Mouse (Mus musculus) layer of hippocampus, adult 11-12 months (tissue): ENCODE measurements at regions not wholly inside any gene's neighbourhood (a gene's known extent, or its start where the extent isn't known, plus 50 kb on each side); places are given as distances from the start of the nearest gene placed in this dataset.
A peak's percentile ranks its signal among the peaks of the same experiment; 100 is the strongest.

ENCODE experiments used
- DNase-seq: peaks from one replicate; pipeline ENCODE4 v3.0.0; 2022; ENCODE audit warnings: low spot score

GRCm38 (mm10) chr12:51024057-51024743, 323.7 kb upstream of the G2e3 start:
- no peak for DNase-seq

- no peak for DNase-seq
Observed at GRCm38 (mm10) chr12:51018185-51018584, 329.7 kb upstream of the G2e3 start.

- DNase-seq: no peak
Observed at GRCm38 (mm10) chr12:51016081-51016480, 331.8 kb upstream of the G2e3 start.

- no peak for DNase-seq
Observed at GRCm38 (mm10) chr12:51009644-51010043, 338.2 kb upstream of the G2e3 start.

- DNase-seq: peak; percentile 38
Observed at GRCm38 (mm10) chr12:51001722-51002592, 345.9 kb upstream of the G2e3 start.

GRCm38 (mm10) chr12:51001096-51001495, 346.8 kb upstream of the G2e3 start:
- DNase-seq: no peak

GRCm38 (mm10) chr12:51000281-51001075, 347.4 kb upstream of the G2e3 start:
- DNase-seq: peak; percentile 30

GRCm38 (mm10) chr12:50999295-51000237, 348.3 kb upstream of the G2e3 start:
- peak; percentile 84 for DNase-seq

- DNase-seq: no peak
Observed at GRCm38 (mm10) chr12:50995664-50996063, 346.8 kb upstream of the Prkd1 start.

GRCm38 (mm10) chr12:50989561-50990325, 340.8 kb upstream of the Prkd1 start:
- no peak for DNase-seq

- no peak for DNase-seq
Observed at GRCm38 (mm10) chr12:50981318-50981717, 332.4 kb upstream of the Prkd1 start.

- DNase-seq: no peak
Observed at GRCm38 (mm10) chr12:50980800-50981199, 331.9 kb upstream of the Prkd1 start.

GRCm38 (mm10) chr12:50970759-50971122, 321.8 kb upstream of the Prkd1 start:
- no peak for DNase-seq

- DNase-seq: no peak
Observed at GRCm38 (mm10) chr12:50969887-50970758, 321.2 kb upstream of the Prkd1 start.

GRCm38 (mm10) chr12:50969402-50969801, 320.5 kb upstream of the Prkd1 start:
- no peak for DNase-seq

GRCm38 (mm10) chr12:50967168-50967810, 318.4 kb upstream of the Prkd1 start:
- DNase-seq: no peak

- no peak for DNase-seq
Observed at GRCm38 (mm10) chr12:50953971-50954370, 305.1 kb upstream of the Prkd1 start.

- peak; percentile 10 for DNase-seq
Observed at GRCm38 (mm10) chr12:50947035-50947434, 298.1 kb upstream of the Prkd1 start.
